Mouse (Mus musculus): Measurements from ENCODE around the gene Ddx56.

Gene Ddx56

GRCm38 (mm10) chr11:6267320-6268254 is at the start of gene Ddx56:
Ddx56 (minus strand) TSS chr11:6267772.
- peak; percentile 90 for DNase-seq

DNA sequence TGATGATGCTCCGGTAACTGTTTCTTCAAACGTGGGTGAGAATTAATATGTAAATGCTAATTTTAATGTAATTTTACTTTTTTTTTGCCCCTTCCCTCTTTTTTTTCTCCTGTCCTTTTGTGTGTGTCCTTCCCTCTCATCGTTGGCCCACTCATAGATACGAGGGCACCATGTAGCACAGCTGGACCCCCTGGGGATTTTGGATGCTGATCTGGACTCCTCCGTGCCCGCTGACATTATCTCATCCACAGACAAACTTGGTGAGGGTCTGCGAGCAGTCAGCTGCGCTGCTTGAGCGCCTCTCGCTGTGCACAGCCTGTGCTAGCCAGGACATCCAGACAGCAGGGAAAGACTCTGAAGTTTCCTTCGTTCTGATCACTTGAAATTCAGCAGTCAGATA is 49.2 kb upstream of the Ddx56 start:
- DNase-seq = no peak

DNA sequence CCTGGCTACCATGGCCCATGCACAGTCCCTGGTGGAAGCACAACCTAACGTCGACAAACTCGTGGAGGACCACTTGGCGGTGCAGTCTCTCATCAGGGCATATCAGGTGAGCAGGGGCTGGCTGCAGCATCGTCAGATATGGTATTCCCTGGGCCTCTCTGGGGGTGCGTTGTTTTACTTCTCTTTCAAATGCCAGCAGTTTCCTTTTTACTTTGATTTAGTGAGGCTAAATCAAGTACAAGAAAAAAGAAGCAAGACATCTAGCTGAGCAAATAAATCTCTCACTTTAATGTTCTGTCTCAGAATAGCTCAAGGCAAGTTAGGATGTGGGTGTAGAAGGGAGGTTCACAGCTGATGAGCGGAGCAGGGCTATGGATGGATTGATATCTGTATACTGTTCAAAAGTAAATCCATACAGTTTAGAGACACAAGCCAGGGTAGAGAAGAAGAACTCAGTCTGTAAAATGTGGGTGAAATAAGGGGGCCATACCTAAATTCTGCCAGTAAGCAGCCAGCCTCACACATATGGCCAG is 46.4 kb upstream of the Ddx56 start:
- no peak for DNase-seq

DNA sequence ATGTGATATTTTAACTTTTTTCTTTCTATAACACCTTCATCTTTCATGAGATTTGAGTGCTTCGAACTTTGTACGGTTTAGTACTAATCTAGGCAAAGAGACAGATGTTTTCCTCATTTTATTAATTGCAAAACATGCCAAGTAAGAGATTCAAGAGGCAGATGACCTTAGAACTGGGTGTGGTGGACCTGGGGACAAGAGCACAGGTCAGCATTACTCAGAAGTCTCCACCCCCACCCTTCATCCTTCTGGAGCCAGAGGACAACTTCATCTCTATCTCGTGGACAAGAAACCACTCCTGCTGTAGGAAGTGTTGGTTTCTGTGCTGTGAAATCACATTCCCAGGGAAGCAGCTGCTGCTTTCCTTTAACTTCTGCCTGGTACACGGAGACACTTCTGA is 40.6 kb upstream of the Ddx56 start:
- DNase-seq = no peak

DNA sequence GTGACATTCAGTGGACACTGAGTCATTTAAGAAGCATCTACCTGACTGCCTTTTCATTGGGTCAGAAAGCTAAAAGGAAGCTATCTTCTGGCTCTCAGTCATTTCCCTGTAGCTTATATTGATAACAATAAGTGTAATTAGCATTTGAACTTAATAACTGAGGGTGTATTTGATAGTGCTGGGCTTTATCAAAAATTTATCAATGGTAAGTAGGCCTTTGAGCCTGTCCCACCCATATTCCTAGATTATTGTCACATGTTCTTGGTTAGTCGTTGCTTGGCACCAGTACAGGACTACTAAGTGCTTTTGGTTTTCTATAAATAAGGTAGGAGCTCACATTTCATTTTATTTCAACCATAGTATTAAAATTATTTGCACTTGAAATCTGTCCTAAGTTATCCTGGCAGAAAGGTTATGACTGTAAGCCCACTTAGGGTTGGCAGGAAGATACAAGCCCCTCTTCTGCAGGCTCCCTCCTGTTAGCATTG is 38.4 kb upstream of the Ddx56 start:
- no peak for DNase-seq

DNA sequence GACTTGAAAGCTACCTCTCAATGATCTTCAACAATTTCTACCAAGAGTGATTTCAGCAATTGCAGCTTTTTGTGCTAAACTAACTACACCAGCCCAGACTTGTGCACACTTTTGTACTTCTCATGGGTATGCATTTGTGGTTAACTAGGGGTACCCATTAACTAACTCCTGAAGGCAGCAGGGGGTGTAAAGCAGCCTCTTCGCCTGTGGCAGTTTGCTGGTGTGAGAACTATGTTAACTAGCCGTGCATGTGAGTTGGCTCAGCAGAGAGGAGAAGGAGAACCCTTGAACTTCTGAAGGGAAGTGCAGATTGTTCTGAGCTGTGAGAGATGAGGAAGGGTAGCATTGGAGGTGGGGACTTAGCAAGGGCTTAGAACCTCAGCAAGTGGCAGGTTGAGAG is 35.2 kb upstream of the Ddx56 start:
- DNase-seq = no peak

DNA sequence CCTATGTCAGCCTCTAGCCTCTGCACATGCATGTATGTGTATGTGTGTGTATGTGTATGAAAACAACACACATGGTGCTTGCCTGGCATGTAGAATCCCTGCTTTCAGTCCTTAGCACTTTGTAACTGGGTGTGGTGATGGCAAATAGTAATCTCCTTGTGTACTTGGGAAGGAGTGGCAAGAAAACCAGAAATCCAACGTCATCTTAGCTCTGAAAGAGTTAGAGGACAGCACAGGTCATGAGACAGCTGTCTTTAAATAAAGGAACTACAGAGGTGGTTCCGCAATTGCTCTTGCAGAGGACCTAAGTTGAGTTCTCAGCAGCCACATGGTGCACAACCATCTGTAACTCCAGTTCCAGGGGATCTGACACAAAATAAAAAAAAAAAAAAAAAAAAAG is 31.9 kb upstream of the Ddx56 start:
- DNase-seq = no peak

DNA sequence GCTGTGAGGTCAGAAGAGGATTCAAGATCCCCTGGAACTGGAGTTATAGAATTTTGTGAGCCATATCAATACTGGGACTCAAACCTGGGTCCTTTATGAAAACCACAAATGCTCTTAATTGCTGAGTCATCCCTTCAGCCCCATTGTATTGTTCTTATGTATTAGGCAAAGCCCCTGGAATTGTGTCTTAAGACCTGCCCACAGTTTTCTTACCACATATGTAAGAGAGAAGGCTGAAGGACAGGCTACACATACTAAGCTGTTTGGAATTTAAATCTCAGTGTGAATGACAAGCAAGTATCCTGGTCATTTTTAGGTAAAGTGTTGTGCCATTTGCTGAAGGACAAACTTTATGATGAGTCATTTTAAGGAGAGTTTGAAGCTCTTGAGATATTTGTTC is 28.5 kb upstream of the Ddx56 start:
- no peak for DNase-seq

DNA sequence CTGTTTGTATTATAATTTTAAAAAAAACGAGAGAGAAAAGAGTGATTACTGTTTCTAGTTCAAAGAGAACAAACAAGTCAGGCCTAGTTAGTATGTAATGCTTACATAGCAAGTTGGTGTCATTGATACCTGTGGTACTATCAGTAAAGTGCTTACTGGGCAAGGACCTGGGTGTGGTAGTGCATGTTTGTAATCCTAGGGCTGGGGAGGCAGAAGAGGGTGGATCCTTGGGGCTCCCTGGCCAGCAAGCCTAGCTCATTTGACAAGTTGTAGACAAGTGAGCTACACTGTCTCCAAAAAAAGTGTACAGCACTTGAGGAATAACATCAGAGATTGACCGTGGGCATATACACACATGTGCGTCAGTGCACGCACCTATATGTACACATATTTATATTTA is 27.1 kb upstream of the Ddx56 start:
- no peak for DNase-seq

DNA sequence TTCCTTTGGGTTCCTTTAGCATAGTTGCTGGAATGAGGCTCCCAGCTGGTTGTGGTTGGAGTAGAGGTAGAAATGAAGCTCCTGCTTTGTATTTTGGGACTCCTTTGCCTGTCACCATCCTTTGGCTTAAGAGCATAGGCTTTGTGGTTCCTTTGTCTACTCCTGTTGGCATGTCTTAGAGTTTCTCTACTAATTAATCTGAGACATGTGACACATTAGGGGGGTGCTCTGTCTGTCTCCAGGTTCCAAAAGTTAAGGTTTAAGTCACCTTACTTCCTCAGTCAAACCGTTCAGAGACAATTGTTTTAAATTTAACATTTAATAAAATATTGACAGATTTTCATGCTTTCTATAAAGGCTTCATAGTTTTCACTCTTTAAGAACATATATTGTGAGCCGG is 26.0 kb upstream of the Ddx56 start:
- no peak for DNase-seq

DNA sequence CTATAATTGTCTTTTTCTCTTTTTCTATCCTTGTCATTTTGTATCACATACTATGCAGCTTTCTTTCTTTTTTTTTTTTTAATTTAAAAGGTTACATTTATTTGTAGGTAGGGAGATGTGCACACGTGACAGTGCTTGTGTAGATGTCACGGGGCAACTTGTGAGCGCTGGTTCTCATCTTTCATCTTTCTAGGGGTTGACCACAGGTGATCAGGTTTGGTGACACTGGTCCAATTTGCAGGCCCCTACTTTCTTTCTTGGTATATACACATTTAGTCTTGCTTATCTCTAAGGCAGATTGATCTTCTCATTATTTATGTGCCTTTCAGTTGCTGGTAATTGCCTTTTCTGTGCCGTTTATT is 25.4 kb upstream of the Ddx56 start:
- no peak for DNase-seq

- peak; percentile 76 for DNase-seq
Observed at GRCm38 (mm10) chr11:6292116-6292987, 24.8 kb upstream of the Ddx56 start.

DNA sequence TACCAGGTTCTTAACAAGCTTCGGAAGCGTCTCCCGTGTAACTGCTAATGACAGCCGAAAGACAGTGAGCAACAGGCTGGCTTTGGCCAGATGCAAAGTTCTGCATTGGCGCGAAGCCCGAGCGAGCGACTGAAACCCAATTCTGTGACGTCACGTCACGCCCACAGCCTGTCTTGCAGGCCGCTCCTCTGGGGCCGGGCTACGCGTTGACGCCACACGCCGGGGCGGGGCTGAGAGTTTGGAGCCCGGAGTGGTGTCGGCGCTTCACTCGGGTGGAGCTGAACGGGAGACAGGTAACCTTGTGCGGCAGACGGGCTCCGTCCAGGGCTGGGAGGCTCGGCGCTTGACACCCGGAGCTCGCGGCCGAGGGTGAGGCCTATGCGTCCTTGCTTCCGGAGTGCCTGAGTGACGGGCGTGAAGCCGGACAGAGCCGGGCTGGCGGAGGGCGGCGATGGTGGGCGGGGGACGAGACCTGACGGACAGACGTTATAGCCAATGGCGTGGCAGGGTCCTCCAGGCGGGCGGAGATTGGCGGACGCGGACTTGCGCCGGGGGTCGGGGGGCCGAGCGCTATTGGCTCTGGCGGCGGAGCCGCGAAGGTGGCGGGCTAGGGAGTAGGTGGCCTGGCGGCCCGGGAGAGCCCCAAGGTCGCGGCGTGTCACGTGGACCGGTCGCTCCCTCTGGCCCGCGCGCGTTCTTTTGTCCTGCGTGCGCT is 24.0 kb upstream of the Ddx56 start, which contains the start of gene Ogdh:
Ogdh (plus strand) TSS at position 233 of the 715 bp plus-strand sequence.
- peak; percentile 99 for DNase-seq

DNA sequence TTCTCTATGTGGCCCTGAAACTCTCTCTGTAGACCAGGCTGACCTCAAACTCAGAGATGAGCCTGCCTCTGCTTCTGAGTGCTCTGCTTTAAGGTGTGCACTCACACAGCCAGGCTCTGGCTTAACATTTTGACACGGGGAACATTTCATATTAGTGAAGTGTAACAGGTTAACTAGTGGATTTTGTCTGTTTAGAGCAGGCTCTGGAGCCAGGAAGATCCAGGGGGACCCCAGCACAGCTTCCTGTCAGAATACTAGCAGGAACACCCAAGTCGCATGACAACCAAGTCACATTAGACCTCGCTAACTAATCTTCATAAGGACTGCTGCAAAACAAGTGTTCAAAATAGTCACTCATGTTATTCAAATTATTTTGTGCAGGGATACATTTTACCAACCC is 23.3 kb upstream of the Ddx56 start:
- no peak for DNase-seq

DNA sequence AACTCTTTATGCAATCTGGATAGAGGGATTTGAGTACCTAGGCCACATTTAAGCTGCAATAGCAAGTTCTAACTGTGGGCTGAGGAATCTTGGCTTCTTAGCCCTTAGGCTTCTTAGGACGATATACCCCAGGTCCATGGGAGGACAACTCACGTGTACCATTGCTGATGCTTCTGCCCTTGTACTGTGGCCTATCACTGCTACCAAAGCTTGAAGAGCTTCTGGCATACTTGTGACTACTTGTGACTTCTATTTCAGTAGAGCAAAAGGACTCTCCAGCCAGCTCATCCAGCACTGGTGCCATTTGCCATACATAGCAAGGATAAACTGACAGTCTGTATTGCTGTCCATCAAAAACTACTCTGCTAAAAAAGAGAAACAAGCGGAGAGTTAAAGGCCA is 22.6 kb upstream of the Ddx56 start:
- DNase-seq = no peak

DNA sequence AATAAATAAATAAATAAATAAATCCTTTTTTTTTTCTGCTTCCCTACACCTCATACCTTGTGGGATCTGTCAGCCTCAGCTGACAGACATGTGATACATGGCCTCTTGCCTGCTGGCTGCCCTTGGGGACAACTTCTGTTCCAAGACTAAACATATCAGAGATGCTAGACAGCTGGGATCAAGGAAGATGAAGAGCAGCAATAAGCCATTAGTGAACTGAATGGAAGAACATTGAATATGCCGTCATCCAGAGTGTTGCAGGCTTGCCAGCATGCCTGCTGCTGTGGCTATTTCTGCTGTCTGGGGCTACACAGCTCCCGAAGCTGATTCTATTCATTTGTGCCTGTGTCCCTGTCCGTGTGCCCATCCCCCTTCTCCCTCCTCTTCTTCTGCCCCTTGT is 15.4 kb upstream of the Ddx56 start:
- DNase-seq = no peak

DNA sequence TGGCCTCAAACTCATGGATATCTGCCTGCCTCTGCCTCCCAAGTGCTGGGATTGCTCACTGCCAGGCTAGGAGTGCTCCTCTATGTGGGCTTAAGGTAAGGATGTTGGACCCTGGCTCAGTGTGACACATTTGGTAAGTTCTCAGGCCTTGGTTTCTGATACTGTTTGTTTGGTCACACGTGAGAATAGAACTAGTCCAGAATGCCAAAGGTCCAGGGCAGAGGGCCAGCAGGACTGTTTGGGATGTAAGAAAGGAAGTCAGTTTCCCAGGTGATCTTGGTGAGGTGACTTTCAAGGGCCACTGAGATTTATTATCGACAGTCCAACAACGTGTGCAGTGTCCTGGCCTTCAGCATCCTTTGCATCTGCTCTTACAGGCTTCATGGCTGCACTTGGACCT is 8.9 kb upstream of the Ddx56 start:
- DNase-seq = no peak

DNA sequence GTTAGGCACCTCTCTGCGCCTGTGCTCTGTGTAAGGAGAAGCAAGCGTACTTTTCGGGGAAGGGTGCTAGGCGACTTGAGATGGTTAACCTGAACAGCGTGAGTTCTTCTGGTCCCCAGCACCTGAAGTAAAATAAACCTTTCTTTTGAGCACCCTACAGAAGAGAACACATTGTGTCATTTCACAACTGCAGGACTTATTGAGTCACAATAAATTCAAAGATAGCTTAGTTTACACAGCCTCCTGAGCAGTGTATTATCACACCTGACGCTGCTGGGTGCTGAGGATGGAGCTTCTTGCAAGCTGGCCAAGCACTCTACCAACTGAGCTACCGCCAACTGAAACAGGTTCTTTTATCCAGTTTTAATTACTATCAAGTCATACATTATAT is 7.5 kb upstream of the Ddx56 start:
- DNase-seq = no peak

GRCm38 (mm10) chr11:6274387-6275093 is 7.0 kb upstream of the Ddx56 start, which contains the start of gene Tmed4:
Tmed4 (minus strand) TSS chr11:6274870.
- peak; percentile 99 for DNase-seq

GRCm38 (mm10) chr11:6273607-6274006 is 6.0 kb upstream of the Ddx56 start:
- DNase-seq = no peak

DNA sequence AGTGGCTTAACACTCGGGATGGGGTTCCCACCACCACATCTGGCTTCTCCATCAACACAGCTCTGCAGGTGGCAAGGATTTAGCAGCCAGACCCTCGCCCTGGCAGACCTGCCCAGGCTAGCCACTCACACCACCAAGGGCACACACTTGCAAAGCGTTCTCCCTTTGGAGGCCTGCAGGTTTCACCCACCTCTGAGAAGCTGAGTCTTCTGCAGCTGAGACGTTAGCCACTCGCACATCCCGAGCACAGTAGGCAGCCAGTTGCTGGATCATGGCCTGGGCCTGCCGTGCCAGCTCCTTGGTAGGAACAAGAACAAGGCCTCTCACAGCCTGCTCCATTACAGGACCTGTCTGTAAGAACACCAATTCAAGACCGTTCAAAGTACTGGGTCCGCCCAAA is 951 bp downstream of the Ddx56 start:
- DNase-seq = no peak

DNA sequence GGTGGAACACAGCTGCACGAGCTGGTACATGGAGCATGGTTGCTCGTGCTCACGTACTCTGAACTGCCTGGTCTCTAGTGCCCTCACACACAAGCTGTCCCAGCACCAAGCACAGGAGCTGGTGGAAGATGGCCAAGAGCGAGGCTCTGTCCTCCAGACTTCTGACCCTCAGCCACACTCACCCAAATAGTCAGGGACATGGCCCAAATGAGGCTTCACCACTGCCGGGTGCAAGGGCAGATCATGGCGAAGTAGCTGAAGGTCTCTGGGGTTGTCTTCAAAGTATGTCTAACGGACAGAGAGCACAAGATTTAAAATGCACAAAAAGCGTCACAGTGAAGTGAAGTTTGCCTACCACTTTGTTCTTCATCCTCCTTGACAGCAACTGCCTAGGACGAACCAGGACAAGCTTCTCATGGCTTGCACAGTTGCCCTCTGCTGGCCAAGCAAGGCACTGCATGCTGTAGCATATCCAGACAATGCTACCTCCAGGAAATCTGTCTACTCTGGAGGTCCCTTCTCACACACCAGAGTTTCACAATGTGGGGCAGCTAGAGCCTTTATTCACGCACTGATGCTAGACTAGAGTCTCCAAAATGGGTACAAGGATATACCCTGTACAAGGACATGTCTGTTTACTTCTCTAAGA is 6.0 kb downstream of the Ddx56 start:
- peak; percentile 64 for DNase-seq

Data from cerebellum, adult 8-10 months (tissue).